Comparison of ENCODE assay signal across 10 mouse cellular contexts in genomic region chr9:31301526-31302311, GRCm38 (mm10). TPM values are rescaled to one million over a fixed set of nuclear protein-coding genes. Genes with fewer than 3 reads are reported as not detected.
DNase-seq lines count a peak whose midpoint lies in the region; ATAC-seq and TF ChIP-seq lines count a peak whose summit lies in the region.
"Had no signal": no experiment of that assay in that cellular context is flagged by ENCODE, and none has a peak within 500 bp of the region (broad histone marks: within the 10 kb centered on the region; RNA-seq: fewer than 3 reads in every experiment).

No protein-coding gene starts in this region.

- no peak for TF ChIP-seq CTCF in intestine, postnatal 0 days (IDR thresholded peaks at IDR 0.05; ENCODE audit: low read depth)
- no peak for TF ChIP-seq CTCF in small intestine, adult 2 months (IDR thresholded peaks at IDR 0.05; ENCODE audit: extremely low read depth, insufficient read length, insufficient replicate concordance, low read depth, low read length)

- ATAC-seq in intestine, postnatal 0 days, result peak; percentile 72

- peak overlapping the region; percentile 17; the same call in 1 of the 2 replicates for H3K4me2 ChIP-seq in intestine, postnatal 0 days (replicated peaks; ENCODE audit: low read depth)
- H3K4me2 ChIP-seq: hindbrain, embryonic 15.5 days had no signal

- H3K27me3 ChIP-seq in heart, embryonic 10.5 days (ENCODE audit: insufficient read depth, poor library complexity, severe bottlenecking), result no peaks in the 10 kb centered on the region
- no peaks in the 10 kb centered on the region for H3K27me3 ChIP-seq in intestine, postnatal 0 days (replicated peaks; ENCODE audit: control insufficient read depth, insufficient read depth, low read length)
- H3K27me3 ChIP-seq in small intestine, adult 2 months (ENCODE audit: control insufficient read depth, insufficient read depth, low read length), result no peaks in the 10 kb centered on the region
- H3K27me3 ChIP-seq in limb, embryonic 10.5 days (ENCODE audit: low read depth, poor library complexity, severe bottlenecking), result no peaks in the 10 kb centered on the region
- H3K27me3 ChIP-seq: hindbrain, embryonic 15.5 days had no signal

- H3K36me3 ChIP-seq in heart, embryonic 10.5 days, result 0 out of 2 replicates have a peak, but pooled peaks cover 2% of the 10 kb centered on the region
- no peaks in the 10 kb centered on the region for H3K36me3 ChIP-seq in intestine, postnatal 0 days (ENCODE audit: control insufficient read depth, insufficient read depth)
- H3K36me3 ChIP-seq in small intestine, adult 2 months (ENCODE audit: control insufficient read depth, insufficient read depth, low read length), result no peaks in the 10 kb centered on the region
- peaks cover 2% of the 10 kb centered on the region; the same call in 1 of the 2 replicates for H3K36me3 ChIP-seq in limb, embryonic 10.5 days
- H3K36me3 ChIP-seq: hindbrain, embryonic 15.5 days had no signal

- no peaks in the 10 kb centered on the region for H3K9me3 ChIP-seq in heart, embryonic 10.5 days
- no peaks in the 10 kb centered on the region for H3K9me3 ChIP-seq in intestine, postnatal 0 days (ENCODE audit: control insufficient read depth)
- H3K9me3 ChIP-seq in limb, embryonic 10.5 days (replicated peaks), result no peaks in the 10 kb centered on the region
- H3K9me3 ChIP-seq: hindbrain, embryonic 15.5 days had no signal

- no peak overlapping the region for H3K9ac ChIP-seq in intestine, postnatal 0 days (ENCODE audit: low read depth, low read length)
- H3K9ac ChIP-seq: hindbrain, embryonic 15.5 days had no signal

- WGBS in heart, embryonic 10.5 days, result 46% methylated on average over 5 of the region's 5 CpGs
- 51% methylated on average over 5 of the region's 5 CpGs for WGBS in intestine, postnatal 0 days
- WGBS in small intestine, adult 2 months, result 54% methylated on average over 5 of the region's 5 CpGs
- WGBS in limb, embryonic 10.5 days, result 79% methylated on average over 5 of the region's 5 CpGs

- H3K4me1 ChIP-seq in heart, embryonic 10.5 days, result peaks cover 23% of the 10 kb centered on the region
- no peaks in the 10 kb centered on the region; the same call in 1 of the 2 replicates for H3K4me1 ChIP-seq in intestine, postnatal 0 days (replicated peaks; ENCODE audit: control insufficient read depth, insufficient read depth, low read length)
- peaks cover 11% of the 10 kb centered on the region for H3K4me1 ChIP-seq in small intestine, adult 2 months (ENCODE audit: control insufficient read depth, insufficient read depth, insufficient read length, low read length)
- H3K4me1 ChIP-seq in limb, embryonic 10.5 days, result peaks cover 3% of the 10 kb centered on the region

- no peak for DNase-seq in heart, embryonic 10.5 days (ENCODE audit: low spot score)
- DNase-seq in heart, adult 9 months (ENCODE audit: low spot score in 2 of 2), result no peak
- DNase-seq in CD4-positive, CD25-positive, alpha-beta regulatory T cell, adult 2 months (ENCODE audit: low read depth, low spot score), result peak; percentile 65
- no peak for DNase-seq in right cerebral cortex, postnatal 4 days
- no peak for DNase-seq in gastrocnemius, adult 8-10 months (ENCODE audit: low spot score in 2 of 2)
- DNase-seq in limb, embryonic 10.5 days (ENCODE audit: low spot score), result no peak
- DNase-seq: lung, postnatal 14 days had no signal

- TF ChIP-seq POLR2A in small intestine, adult 2 months (IDR thresholded peaks at IDR 0.05; ENCODE audit: low read depth, low read length), result no peak

- H3K4me3 ChIP-seq in heart, embryonic 10.5 days, result no peak overlapping the region
- H3K4me3 ChIP-seq in intestine, postnatal 0 days (ENCODE audit: low read depth, low read length), result no peak overlapping the region
- no peak overlapping the region for H3K4me3 ChIP-seq in small intestine, adult 2 months (ENCODE audit: low read depth, low read length)
- no peak overlapping the region for H3K4me3 ChIP-seq in limb, embryonic 10.5 days
- H3K4me3 ChIP-seq: hindbrain, embryonic 15.5 days had no signal

- peak overlapping the region; percentile 49; the same call in 1 of the 2 replicates for H3K27ac ChIP-seq in heart, embryonic 10.5 days
- H3K27ac ChIP-seq in intestine, postnatal 0 days (ENCODE audit: low read depth, low read length), result peak overlapping the region; percentile 28
- peak overlapping the region; percentile 44 for H3K27ac ChIP-seq in small intestine, adult 2 months (ENCODE audit: insufficient read depth, low read depth, low read length)
- H3K27ac ChIP-seq in limb, embryonic 10.5 days, result no peak overlapping the region
- H3K27ac ChIP-seq: hindbrain, embryonic 15.5 days had no signal

RNA-seq across cellular contexts. Expression of gene Prdm10, which starts 21.4 kb away (rescaled TPM):
- 5.3 and 5.6 TPM in 2 replicates for polyA plus RNA-seq in heart, embryonic 10.5 days (2016; fragmentation: Nextera tagmentation; extraction: Ambion mirVana)
- polyA plus RNA-seq in intestine, postnatal 0 days (2015; fragmentation: Nextera tagmentation; extraction: Ambion mirVana), result 1.0 and 1.2 TPM in 2 replicates
- polyA plus RNA-seq in small intestine, adult 2 months (2012; rRNA removed), result 4.4 and 9.3 TPM in 2 replicates
- 1 to 10 TPM; 3.7 to 5.1 (median 3.7) TPM for total RNA-seq in gastrocnemius, adult 8-10 months (2022)
- 7.3 and 7.5 TPM in 2 replicates for polyA plus RNA-seq in limb, embryonic 10.5 days (2016; fragmentation: Nextera tagmentation; extraction: Ambion mirVana)
